Mouse (Mus musculus) forebrain, embryonic 14.5 days (tissue): ENCODE data around the gene Mphosph9. TPM values are rescaled to one million over a fixed set of nuclear protein-coding genes. Genes with fewer than 3 reads are reported as not detected.
A peak's percentile ranks its signal among the peaks of the same experiment; 100 is the strongest.

Source experiments
- ATAC-seq: fragments of 200-750 bp; cut with Nextera tagmentation; 2 replicates; pipeline ENCODE4 v1.8.0; 2017; ENCODE audit warnings: mild to moderate bottlenecking, moderate library complexity
- DNase-seq: peaks from one replicate; pipeline ENCODE4 v3.0.0-alpha.2; 2015; ENCODE audit warnings: low spot score
- H3K27ac ChIP-seq: fragments of 300-500 bp; sonication (generic); 2 replicates; pipeline ENCODE4 v1.5.1; 2014; ENCODE audit warnings: low read depth, mild to moderate bottlenecking, control low read depth, low read length, moderate library complexity
- H3K27me3 ChIP-seq: fragments of 300-500 bp; sonication (generic); replicated peaks from 2 replicates; pipeline ENCODE4 v1.6.1; 2014; ENCODE audit warnings: low read length, control low read depth, mixed read lengths; ENCODE audit not compliant: control insufficient read depth, insufficient read depth
- H3K36me3 ChIP-seq: fragments of 300-500 bp; sonication (generic); 2 replicates; pipeline ENCODE4 v1.6.1; 2014; ENCODE audit warnings: low read length, control low read depth; ENCODE audit not compliant: control insufficient read depth, insufficient read depth
- H3K4me1 ChIP-seq: fragments of 300-500 bp; sonication (generic); 2 replicates; pipeline ENCODE4 v1.6.1; 2014; ENCODE audit warnings: antibody characterized with exemption, low read length, control low read depth; ENCODE audit not compliant: control insufficient read depth, insufficient read depth
- H3K4me2 ChIP-seq: fragments of 300-500 bp; sonication (generic); 2 replicates; pipeline ENCODE4 v1.6.1; 2014; ENCODE audit warnings: mild to moderate bottlenecking, control low read depth, low read length
- H3K4me3 ChIP-seq: fragments of 300-500 bp; sonication (generic); 2 replicates; pipeline ENCODE4 v1.5.1; 2014; ENCODE audit warnings: low read depth, low read length, control low read depth
- H3K9ac ChIP-seq: fragments of 300-500 bp; sonication (generic); 2 replicates; pipeline ENCODE4 v1.6.1; 2014; ENCODE audit warnings: mild to moderate bottlenecking, low read length, control low read depth, moderate library complexity
- H3K9me3 ChIP-seq: fragments of 300-500 bp; sonication (generic); replicated peaks from 2 replicates; pipeline ENCODE4 v1.6.1; 2016; ENCODE audit warnings: low read length, control low read depth, mixed read lengths; ENCODE audit not compliant: control insufficient read depth
- WGBS: fragments of 180-500 bp; shearing (Covaris S2); extraction: QIAGEN DNeasy Blood & Tissue Kit; methylation state at CpG from one replicate; pipeline ENCODE4 v1.1.7; 2014; 5-methylcytosine and 5-hydroxymethylcytosine counted together
- polyA plus RNA-seq: library from polyadenylated mRNA; unstranded; fragments of >200 nt; fragmentation: Nextera tagmentation; extraction: Ambion mirVana; gene quantifications from 2 replicates; pipeline ENCODE4 v1.2.1, GENCODE M21; 2014

The Mphosph9 gene
- polyA plus RNA-seq, 1 experiment from 2014 or later, result 13.5 TPM

- no peaks in the 10 kb centered on the region for H3K36me3 ChIP-seq
- no peak overlapping the region for H3K4me3 ChIP-seq
- H3K4me2 ChIP-seq, result peak overlapping the region; percentile 34
- H3K27me3 ChIP-seq, result no peaks in the 10 kb centered on the region
- no peaks in the 10 kb centered on the region for H3K9me3 ChIP-seq
- ATAC-seq (peak; percentile 83), DNase-seq (no peak)
- 9% methylated on average over 10 of the region's 10 CpGs for WGBS
- H3K9ac ChIP-seq, result peak overlapping the region; percentile 42; the same call in 1 of the 2 replicates
- peaks cover 15% of the 10 kb centered on the region for H3K4me1 ChIP-seq
- peak overlapping the region; percentile 49 for H3K27ac ChIP-seq
These were observed 85.9 kb downstream of the Mphosph9 start for GRCm38 (mm10) chr5:124241686-124242444.

- ATAC-seq, result peak; percentile 83
- Histone ChIP-seq H3K9ac (no peak overlapping the region), H3K9me3 (no peaks in the 10 kb centered on the region), H3K27me3 (no peaks in the 10 kb centered on the region), H3K4me1 (peaks cover 15% of the 10 kb centered on the region), H3K4me3 (no peak overlapping the region), H3K4me2 (peak overlapping the region; percentile 34), H3K27ac (peak overlapping the region; percentile 49), H3K36me3 (no peaks in the 10 kb centered on the region)
- peak; percentile 77 for DNase-seq
- WGBS, result 23% methylated on average over 22 of the region's 22 CpGs
These were observed 86.7 kb downstream of the Mphosph9 start for GRCm38 (mm10) chr5:124240841-124241685.

GRCm38 (mm10) chr5:124236180-124236579 lies 91.6 kb downstream of the Mphosph9 start:
- Histone ChIP-seq H3K9ac (no peak overlapping the region), H3K27me3 (no peaks in the 10 kb centered on the region), H3K9me3 (no peaks in the 10 kb centered on the region), H3K4me1 (peaks cover 4% of the 10 kb centered on the region), H3K4me3 (no peak overlapping the region), H3K4me2 (no peak overlapping the region), H3K36me3 (no peaks in the 10 kb centered on the region), H3K27ac (no peak overlapping the region)
- DNase-seq (no peak), ATAC-seq (no peak)
- 87% methylated on average over 4 of the region's 4 CpGs for WGBS

GRCm38 (mm10) chr5:124234778-124235177 lies 93.0 kb downstream of the Mphosph9 start:
- H3K4me2 ChIP-seq, result no peak overlapping the region
- no peak overlapping the region for H3K4me3 ChIP-seq
- 91% methylated on average over 6 of the region's 6 CpGs for WGBS
- DNase-seq, result no peak
- H3K9ac ChIP-seq, result no peak overlapping the region
- H3K9me3 ChIP-seq, result no peaks in the 10 kb centered on the region
- no peaks in the 10 kb centered on the region for H3K36me3 ChIP-seq
- ATAC-seq, result no peak
- no peak overlapping the region for H3K27ac ChIP-seq
- H3K4me1 ChIP-seq, result no peaks in the 10 kb centered on the region
- H3K27me3 ChIP-seq, result no peaks in the 10 kb centered on the region

- no peaks in the 10 kb centered on the region for H3K27me3 ChIP-seq
- H3K9me3 ChIP-seq, result no peaks in the 10 kb centered on the region
- no peak for ATAC-seq
- 51% methylated on average over 12 of the region's 12 CpGs for WGBS
- no peaks in the 10 kb centered on the region for H3K4me1 ChIP-seq
- H3K4me2 ChIP-seq, result no peak overlapping the region
- H3K36me3 ChIP-seq, result no peaks in the 10 kb centered on the region
- no peak overlapping the region for H3K9ac ChIP-seq
- no peak overlapping the region for H3K27ac ChIP-seq
- DNase-seq, result no peak
- no peak overlapping the region for H3K4me3 ChIP-seq
These were observed 93.7 kb downstream of the Mphosph9 start for GRCm38 (mm10) chr5:124233874-124234661.

- no peaks in the 10 kb centered on the region for H3K36me3 ChIP-seq
- H3K9ac ChIP-seq, result no peak overlapping the region
- no peaks in the 10 kb centered on the region for H3K4me1 ChIP-seq
- no peaks in the 10 kb centered on the region for H3K9me3 ChIP-seq
- ATAC-seq, result no peak
- no peak overlapping the region for H3K27ac ChIP-seq
- H3K4me3 ChIP-seq, result no peak overlapping the region
- no peak overlapping the region for H3K4me2 ChIP-seq
- no peak for DNase-seq
- H3K27me3 ChIP-seq, result no peaks in the 10 kb centered on the region
- WGBS, result 90% methylated on average over 8 of the region's 8 CpGs
These were observed 94.7 kb downstream of the Mphosph9 start for GRCm38 (mm10) chr5:124233144-124233465.

GRCm38 (mm10) chr5:124232360-124233143 lies 95.2 kb downstream of the Mphosph9 start:
- WGBS, result 75% methylated on average over 18 of the region's 18 CpGs
- no peak overlapping the region for H3K4me2 ChIP-seq
- H3K27ac ChIP-seq, result no peak overlapping the region
- no peaks in the 10 kb centered on the region for H3K9me3 ChIP-seq
- no peak for ATAC-seq
- H3K4me3 ChIP-seq, result no peak overlapping the region
- no peaks in the 10 kb centered on the region for H3K4me1 ChIP-seq
- H3K36me3 ChIP-seq, result no peaks in the 10 kb centered on the region
- no peak overlapping the region for H3K9ac ChIP-seq
- no peak for DNase-seq
- H3K27me3 ChIP-seq, result no peaks in the 10 kb centered on the region

GRCm38 (mm10) chr5:124230461-124230860 lies 97.3 kb downstream of the Mphosph9 start:
- Histone ChIP-seq H3K9ac (no peak overlapping the region), H3K9me3 (no peaks in the 10 kb centered on the region), H3K4me3 (no peak overlapping the region), H3K36me3 (no peaks in the 10 kb centered on the region), H3K4me2 (no peak overlapping the region), H3K27me3 (no peaks in the 10 kb centered on the region), H3K4me1 (no peaks in the 10 kb centered on the region), H3K27ac (no peak overlapping the region)
- DNase-seq, result no peak
- ATAC-seq, result no peak
- 80% methylated on average over 9 of the region's 9 CpGs for WGBS
